Mouse (Mus musculus) activated CD4-positive, CD25-positive, alpha-beta regulatory T cell, adult 4 months (primary cell): ENCODE data around the gene Frat1. TPM values are rescaled to one million over a fixed set of nuclear protein-coding genes. Genes with fewer than 3 reads are reported as not detected.
"Not testable (repeated sequence)": the region's sequence is repeated elsewhere in the genome, so short reads cannot be mapped to it uniquely, and the experiment has no call there.

Experiments
- ATAC-seq: one replicate; pipeline ENCODE4 v1.8.0; 2017
- polyA plus RNA-seq, 2 experiments: library from polyadenylated mRNA; unstranded; fragments of 100-300 nt; shearing (Covaris generic); gene quantifications; one replicate each; pipeline ENCODE4 v1.2.1; 2017

Frat1 gene
- polyA plus RNA-seq, 2 experiments from 2014 or later, result 15.5 to 17.9 TPM

GRCm38 (mm10) chr19:41844345-41844744 lies 14.6 kb downstream of the Frat1 start:
- no peak for ATAC-seq

DNA sequence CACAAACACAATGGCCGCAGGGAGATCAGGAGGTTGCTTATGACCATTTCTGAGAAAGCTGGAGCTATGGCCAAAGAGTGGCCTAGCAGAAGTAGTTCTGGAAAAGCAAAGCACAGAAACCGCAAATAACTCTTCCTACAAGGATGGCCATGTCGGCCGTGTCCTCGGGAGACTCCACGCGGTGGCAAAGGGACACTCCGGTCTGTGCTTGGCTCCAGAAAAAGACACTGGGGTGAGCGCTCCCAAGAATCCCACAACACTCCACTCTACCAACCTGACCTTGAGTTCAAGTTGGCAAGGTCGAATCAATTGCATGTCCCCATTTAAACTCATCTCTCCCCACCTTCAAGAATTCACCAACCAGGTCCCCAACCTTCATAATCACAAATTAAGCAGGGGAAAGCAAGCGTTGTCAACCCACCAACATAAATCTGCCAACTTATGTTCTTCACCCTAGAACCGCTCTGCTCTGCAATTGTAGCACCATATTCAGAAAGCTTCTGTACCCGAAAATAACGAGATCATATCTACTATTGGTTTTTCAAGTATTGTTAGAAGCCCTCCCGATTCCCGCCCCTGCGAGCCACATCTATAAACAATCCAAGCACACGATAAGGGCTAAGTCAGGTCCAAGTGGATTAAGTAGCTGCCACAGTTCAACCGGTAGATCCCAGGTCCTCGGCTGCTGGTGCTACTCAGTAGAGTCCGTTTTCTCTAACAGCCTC lies 16.8 kb downstream of the Frat1 start:
- ATAC-seq, result no peak

- no peak for ATAC-seq
These were observed 17.4 kb downstream of the Frat1 start for GRCm38 (mm10) chr19:41847091-41847581.

DNA sequence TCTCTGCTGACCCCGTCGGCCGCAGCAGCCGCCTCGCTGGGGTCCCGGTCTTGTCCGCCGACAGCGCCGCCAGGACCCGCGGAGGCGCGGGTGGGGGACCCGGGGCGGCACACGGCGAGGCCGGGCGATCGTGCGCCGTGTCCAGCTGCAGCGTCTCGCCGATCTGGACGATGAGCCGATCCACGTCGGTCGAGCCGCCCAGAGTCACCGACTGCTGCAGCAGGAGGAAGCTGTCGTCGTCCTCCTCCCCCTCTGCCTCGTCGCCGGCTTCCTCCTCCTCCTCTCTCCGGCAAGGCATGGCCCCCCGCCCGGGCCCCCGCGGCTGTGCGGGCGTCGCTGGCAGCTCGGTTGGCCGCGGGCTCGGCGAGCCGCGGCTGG lies 17.8 kb downstream of the Frat1 start:
- ATAC-seq, result peak; percentile 48

GRCm38 (mm10) chr19:41847992-41848851 lies 18.5 kb downstream of the Frat1 start, which contains the start of gene Frat2:
Gene Frat2 (minus strand): TSS chr19:41848132.
- peak; percentile 88 for ATAC-seq

DNA sequence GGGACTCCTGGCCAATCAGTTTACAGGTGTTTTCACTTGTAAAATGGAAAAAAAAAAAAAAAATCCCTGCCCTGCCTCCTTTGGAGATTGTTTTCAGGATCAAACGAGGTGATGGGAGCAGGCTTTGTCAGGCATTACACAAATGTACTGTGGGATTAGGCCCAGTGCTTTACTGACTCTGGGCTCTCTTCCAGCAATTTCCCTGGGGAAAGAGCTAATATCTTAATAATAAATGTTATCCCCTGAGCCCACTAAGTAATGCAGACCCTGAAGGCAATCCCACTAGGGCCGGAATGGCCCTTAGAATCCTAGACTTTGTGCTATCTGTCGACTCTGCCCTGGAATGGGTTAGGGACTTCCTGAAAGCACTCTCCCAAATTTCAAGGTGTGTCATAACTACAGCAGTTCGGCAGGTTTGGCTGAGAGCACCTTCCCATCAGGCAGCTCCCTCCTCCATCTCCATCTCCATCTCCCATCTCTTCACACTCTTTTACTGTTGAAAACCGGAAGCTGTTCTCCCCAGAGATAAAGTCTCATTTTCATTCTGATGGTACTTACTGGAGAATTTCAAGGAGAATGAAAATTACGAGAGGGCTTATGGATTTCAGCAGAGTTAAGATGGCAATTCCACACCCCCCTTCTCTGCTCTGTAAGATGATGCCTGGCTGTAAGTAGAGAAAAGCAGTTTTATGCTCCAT lies 20.4 kb downstream of the Frat1 start:
- ATAC-seq, result no peak

GRCm38 (mm10) chr19:41850719-41851543 lies 21.2 kb downstream of the Frat1 start:
- ATAC-seq, result no peak

GRCm38 (mm10) chr19:41852423-41852822 lies 22.7 kb downstream of the Frat1 start:
- no peak for ATAC-seq

DNA sequence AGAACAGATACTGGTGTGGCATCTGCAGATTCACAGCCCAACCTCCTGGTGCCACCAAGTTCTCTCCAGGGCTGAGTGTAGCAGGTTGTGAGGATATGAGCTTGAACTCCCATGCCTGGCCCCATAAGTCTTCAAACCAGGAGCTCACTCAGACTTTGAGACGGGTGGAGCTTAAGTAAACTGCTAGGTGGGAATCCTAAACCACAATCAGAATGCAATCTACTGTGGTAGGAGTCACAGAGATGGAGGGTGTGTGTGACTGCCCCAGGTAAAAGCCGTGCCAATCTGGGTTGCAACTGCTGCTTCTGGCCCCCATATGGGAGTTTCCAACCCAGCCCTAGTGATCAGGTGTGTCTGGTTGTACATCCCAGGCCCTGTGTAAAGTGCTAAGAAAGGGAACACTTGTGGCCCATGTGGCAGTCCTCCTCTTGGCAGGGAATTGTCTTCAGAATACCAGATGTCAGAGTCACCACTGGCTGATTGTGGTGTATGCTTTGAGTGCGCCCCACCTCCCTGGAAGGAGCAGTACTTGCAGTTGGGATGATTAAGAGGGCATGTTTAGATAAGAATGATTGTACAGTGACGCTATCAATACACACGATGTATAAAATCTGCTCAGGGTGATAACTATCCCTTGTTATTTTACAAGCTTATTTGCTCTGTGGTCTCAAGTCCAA lies 27.5 kb downstream of the Frat1 start:
- ATAC-seq, result no peak

GRCm38 (mm10) chr19:41857816-41858310 lies 28.1 kb downstream of the Frat1 start:
- ATAC-seq, result no peak

GRCm38 (mm10) chr19:41866707-41867106 lies 36.9 kb downstream of the Frat1 start:
- no peak for ATAC-seq

GRCm38 (mm10) chr19:41869296-41869695 lies 39.5 kb downstream of the Frat1 start:
- ATAC-seq, result no peak

GRCm38 (mm10) chr19:41869946-41870345 lies 40.2 kb downstream of the Frat1 start:
- ATAC-seq, result not testable (repeated sequence)

GRCm38 (mm10) chr19:41872285-41872684 lies 42.5 kb downstream of the Frat1 start:
- ATAC-seq, result no peak

DNA sequence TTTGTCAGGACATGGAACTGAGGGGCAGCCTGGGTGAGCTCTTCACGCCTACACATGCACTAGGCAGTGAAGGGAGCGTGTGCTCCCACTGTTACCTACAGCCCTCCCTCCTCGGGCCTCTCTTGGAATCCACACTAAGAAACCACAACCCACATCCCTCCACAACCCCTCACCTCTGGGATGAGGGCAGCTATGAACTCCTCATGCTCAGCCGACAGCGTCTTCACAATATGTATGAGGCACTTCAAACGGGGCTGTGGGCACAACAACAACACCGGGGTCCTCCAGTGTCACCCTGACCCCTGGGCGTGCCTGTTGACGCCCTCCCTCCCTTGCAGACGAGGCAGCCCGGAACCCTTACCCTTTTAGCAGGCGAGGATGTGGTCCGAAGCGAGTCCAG lies 44.6 kb downstream of the Frat1 start:
- peak; percentile 40 for ATAC-seq

DNA sequence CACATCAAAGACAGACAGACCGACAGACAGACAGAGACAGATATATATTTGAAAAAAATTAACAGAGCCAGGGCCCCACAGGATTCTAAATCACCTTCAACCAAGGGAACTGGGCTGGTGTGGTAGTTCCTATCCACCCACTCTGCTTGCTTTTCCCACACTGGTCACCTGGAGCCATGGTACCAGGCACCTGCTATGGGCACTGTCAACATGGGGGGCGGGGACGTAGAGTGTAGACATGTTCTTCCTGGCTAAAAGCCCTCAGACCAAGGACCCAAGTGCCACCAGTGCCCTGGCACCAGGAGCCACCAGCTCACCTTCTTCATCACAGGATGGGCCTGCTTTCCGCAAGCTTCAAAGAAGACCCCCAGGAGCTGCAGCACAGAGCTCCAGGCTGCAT lies 52.1 kb downstream of the Frat1 start:
- no peak for ATAC-seq

Other genes with a start within 250 kb of the Frat1 start
- 1 to 10 TPM; 2.4 to 5.6 TPM for gene Gm340, start 247.6 kb upstream of the Frat1 start, polyA plus RNA-seq
- gene Slit1, start 86.3 kb upstream of the Frat1 start, polyA plus RNA-seq, result under 1 TPM in 1 of 2 experiments, not detected in 1; 0.08 TPM
- gene Arhgap19, start 27.9 kb upstream of the Frat1 start, polyA plus RNA-seq, result 1 to 10 TPM; 6.7 to 7.1 TPM
- gene Frat2, start 18.2 kb downstream of the Frat1 start, polyA plus RNA-seq, result 1 to 10 TPM in 1 of 2 experiments, under 1 TPM in 1; 0.65 to 1.5 TPM
- 1 to 10 TPM; 6.9 to 8.8 TPM for gene Rrp12, start 66.2 kb downstream of the Frat1 start, polyA plus RNA-seq
- gene Pgam1, start 82.0 kb downstream of the Frat1 start, polyA plus RNA-seq, result 10 to 100 TPM; 60.3 to 83.9 TPM
- gene Exosc1, start 103.5 kb downstream of the Frat1 start, polyA plus RNA-seq, result 100 to 1,000 TPM in 1 of 2 experiments, 10 to 100 TPM in 1; 75.9 to 103 TPM
- gene Zdhhc16, start 103.5 kb downstream of the Frat1 start, polyA plus RNA-seq, result 10 to 100 TPM; 39.0 to 41.1 TPM
- 10 to 100 TPM; 63.7 to 75.3 TPM for gene Mms19, start 151.2 kb downstream of the Frat1 start, polyA plus RNA-seq
- gene Ubtd1, start 151.8 kb downstream of the Frat1 start, polyA plus RNA-seq, result 1 to 10 TPM; 2.6 to 4.0 TPM
- gene Ankrd2, start 206.0 kb downstream of the Frat1 start, polyA plus RNA-seq, result not detected
- gene Hoga1, start 215.6 kb downstream of the Frat1 start, polyA plus RNA-seq, result not detected
- not detected for gene 4933411K16Rik, start 222.3 kb downstream of the Frat1 start, polyA plus RNA-seq